Mouse (Mus musculus) limb, embryonic 11.5 days (tissue): ENCODE results near the gene Gm11596. TPM values are rescaled to one million over a fixed set of nuclear protein-coding genes. Genes with fewer than 3 reads are reported as not detected.
"Not testable (repeated sequence)": the region's sequence is repeated elsewhere in the genome, so short reads cannot be mapped to it uniquely, and the experiment has no call there.

Source experiments
- ATAC-seq: fragments of 200-750 bp; cut with Nextera tagmentation; 2 replicates; pipeline ENCODE4 v1.8.0; 2017; ENCODE audit warnings: low read depth; ENCODE audit not compliant: insufficient number of reproducible peaks, low FRiP score, low TSS enrichment
- DNase-seq: peaks from one replicate; pipeline ENCODE4 v3.0.0-alpha.2; 2015; ENCODE audit warnings: low spot score
- H3K27ac ChIP-seq: fragments of 300-500 bp; sonication (generic); replicated peaks from 2 replicates; pipeline ENCODE4 v1.5.1; 2014; ENCODE audit warnings: low read depth, mild to moderate bottlenecking, low read length
- H3K27me3 ChIP-seq: fragments of 300-500 bp; sonication (generic); 2 replicates; pipeline ENCODE4 v1.6.1; 2014; ENCODE audit warnings: mild to moderate bottlenecking, low read length, mixed read lengths; ENCODE audit not compliant: control insufficient read depth, insufficient read depth
- H3K36me3 ChIP-seq: fragments of 300-500 bp; sonication (generic); 2 replicates; pipeline ENCODE4 v1.6.1; 2014; ENCODE audit warnings: mild to moderate bottlenecking, low read length, moderate library complexity, mixed read lengths; ENCODE audit not compliant: control insufficient read depth, insufficient read depth
- H3K4me1 ChIP-seq: fragments of 300-500 bp; sonication (generic); 2 replicates; pipeline ENCODE4 v1.6.1; 2014; ENCODE audit warnings: low read length, mixed read lengths; ENCODE audit not compliant: control insufficient read depth, insufficient read depth
- H3K4me2 ChIP-seq: fragments of 300-500 bp; sonication (generic); 2 replicates; pipeline ENCODE4 v1.6.1; 2014; ENCODE audit warnings: low read depth, mild to moderate bottlenecking, moderate library complexity; ENCODE audit not compliant: severe bottlenecking
- H3K4me3 ChIP-seq: fragments of 300-500 bp; sonication (generic); 2 replicates; pipeline ENCODE4 v1.5.1; 2014; ENCODE audit warnings: low read depth, low read length
- H3K9ac ChIP-seq: fragments of 300-500 bp; sonication (generic); 2 replicates; pipeline ENCODE4 v1.6.1; 2014; ENCODE audit warnings: mild to moderate bottlenecking, low read length
- H3K9me3 ChIP-seq: fragments of 300-500 bp; sonication (generic); 2 replicates; pipeline ENCODE4 v1.6.1; 2016; ENCODE audit warnings: low read length; ENCODE audit not compliant: control insufficient read depth
- WGBS: fragments of 180-500 bp; shearing (Covaris S2); extraction: QIAGEN DNeasy Blood & Tissue Kit; methylation state at CpG from one replicate; pipeline ENCODE4 v1.1.7; 2014; 5-methylcytosine and 5-hydroxymethylcytosine counted together
- polyA plus RNA-seq: library from polyadenylated mRNA; unstranded; fragments of >200 nt; fragmentation: Nextera tagmentation; extraction: Ambion mirVana; gene quantifications from 2 replicates; pipeline ENCODE4 v1.2.1, GENCODE M21; 2014

Gene Gm11596
- polyA plus RNA-seq: not detected in 2 replicates

DNA sequence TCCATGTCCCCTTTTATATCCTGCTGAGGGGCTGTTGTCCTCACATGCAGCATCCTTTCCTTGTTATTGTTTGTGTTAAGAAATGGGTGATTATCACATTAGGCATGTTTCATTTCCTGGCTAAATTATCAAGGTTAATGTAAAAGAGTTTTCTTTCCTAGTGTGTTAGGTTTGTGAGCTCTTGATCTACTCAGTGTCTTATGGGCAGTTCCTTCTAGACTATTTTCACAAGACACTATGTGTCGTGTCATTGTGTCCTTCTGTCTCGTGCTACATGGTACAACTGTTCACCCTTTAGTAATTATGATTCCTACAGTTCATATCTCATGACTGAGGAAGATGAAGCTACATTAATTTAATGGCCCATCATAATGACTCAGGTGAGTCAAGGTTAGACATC lies at the start of gene Gm11596:
Gene Gm11596 (minus strand): TSS at position 101 of the 400 bp plus-strand sequence.
- 70% methylated on average over 2 of the region's 2 CpGs for WGBS
- Histone ChIP-seq H3K9me3 (no peaks in the 10 kb centered on the region), H3K27ac (no peak within 1 kb of the TSS), H3K9ac (no peak within 1 kb of the TSS), H3K4me3 (no peak within 1 kb of the TSS), H3K27me3 (no peaks in the 10 kb centered on the region), H3K4me1 (no peaks in the 10 kb centered on the region), H3K36me3 (no peaks in the 10 kb centered on the region), H3K4me2 (no peak within 1 kb of the TSS)
- ATAC-seq (no peak), DNase-seq (no peak)

- Histone ChIP-seq H3K36me3 (no peaks in the 10 kb centered on the region), H3K4me3 (no peak overlapping the region), H3K4me2 (no peak overlapping the region), H3K9me3 (no peaks in the 10 kb centered on the region), H3K4me1 (no peaks in the 10 kb centered on the region), H3K27ac (no peak overlapping the region), H3K9ac (no peak overlapping the region), H3K27me3 (no peaks in the 10 kb centered on the region)
- DNase-seq (no peak), ATAC-seq (no peak)
- 35% methylated on average over 1 of the region's 1 CpGs for WGBS
Observed at GRCm38 (mm10) chr11:99842185-99842584, 48.9 kb upstream of the Gm11596 start.

- no peaks in the 10 kb centered on the region for H3K4me1 ChIP-seq
- no peak within 1 kb of the TSS for H3K4me2 ChIP-seq
- H3K36me3 ChIP-seq: no peaks in the 10 kb centered on the region
- no peaks in the 10 kb centered on the region for H3K9me3 ChIP-seq
- no peak within 1 kb of the TSS for H3K9ac ChIP-seq
- ATAC-seq (no peak), DNase-seq (no peak)
- 80% methylated on average over 1 of the region's 1 CpGs for WGBS
- no peaks in the 10 kb centered on the region for H3K27me3 ChIP-seq
- H3K27ac ChIP-seq: no peak within 1 kb of the TSS
- H3K4me3 ChIP-seq: no peak within 1 kb of the TSS
Observed at GRCm38 (mm10) chr11:99837966-99838365, 44.7 kb upstream of the Gm11596 start, which contains the start of gene 2300003K06Rik. TSS of gene 2300003K06Rik (minus strand) at chr11:99838066.

- WGBS: 90% methylated on average over 2 of the region's 2 CpGs
- H3K9ac ChIP-seq: not testable (repeated sequence)
Observed at GRCm38 (mm10) chr11:99815566-99815965, 22.3 kb upstream of the Gm11596 start, which contains the start of gene Gm11564. TSS of gene Gm11564 (minus strand) at chr11:99815666.

DNA sequence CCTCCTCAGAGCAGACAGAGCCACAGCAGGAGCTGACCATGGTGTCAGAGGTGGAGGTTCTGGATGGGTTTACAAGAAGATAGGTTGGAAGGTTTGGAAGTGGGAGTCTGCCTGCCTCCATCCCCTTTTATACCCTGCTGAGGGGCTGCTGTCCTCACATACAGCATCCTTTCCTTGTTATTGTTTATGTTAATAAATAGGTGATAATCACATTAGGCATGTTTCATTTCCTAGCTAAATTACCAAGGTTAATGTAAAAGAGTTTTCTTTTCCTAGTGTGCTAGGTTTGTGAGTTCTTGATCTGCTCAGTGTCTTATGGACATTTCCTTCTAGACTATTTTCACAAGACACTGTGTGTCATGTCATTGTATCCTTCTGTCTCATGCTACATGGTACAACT lies 16.5 kb upstream of the Gm11596 start, which contains the start of gene Krtap4-13:
Gene Krtap4-13 (minus strand): TSS at position 101 of the 400 bp plus-strand sequence.
- H3K27ac ChIP-seq, H3K9ac ChIP-seq, H3K27me3 ChIP-seq, H3K36me3 ChIP-seq, ATAC-seq, H3K4me1 ChIP-seq, H3K9me3 ChIP-seq, DNase-seq, H3K4me3 ChIP-seq, H3K4me2 ChIP-seq: not testable (repeated sequence)

More at GRCm38 (mm10) chr11:99815566-99815965, 22.3 kb upstream of the Gm11596 start, which contains the start of gene Gm11564:
- not testable (repeated sequence) for H3K4me3 ChIP-seq, H3K27me3 ChIP-seq, H3K36me3 ChIP-seq, H3K9me3 ChIP-seq, H3K4me2 ChIP-seq, H3K27ac ChIP-seq, H3K4me1 ChIP-seq, ATAC-seq, DNase-seq

- not testable (repeated sequence) for ATAC-seq, H3K9me3 ChIP-seq, H3K9ac ChIP-seq, H3K4me2 ChIP-seq, H3K36me3 ChIP-seq, H3K27ac ChIP-seq, H3K4me1 ChIP-seq, DNase-seq, H3K4me3 ChIP-seq, H3K27me3 ChIP-seq
- no CpG with 5 or more reads among the region's 1 CpGs for WGBS
Observed at GRCm38 (mm10) chr11:99804346-99804745, 11.1 kb upstream of the Gm11596 start, which contains the start of gene Gm11554. TSS of gene Gm11554 (minus strand) at chr11:99804446.

- ATAC-seq, H3K27me3 ChIP-seq, DNase-seq, H3K4me3 ChIP-seq, H3K27ac ChIP-seq, H3K9me3 ChIP-seq, H3K9ac ChIP-seq, H3K36me3 ChIP-seq, H3K4me1 ChIP-seq, H3K4me2 ChIP-seq: not testable (repeated sequence)
- WGBS: no CpG with 5 or more reads among the region's 1 CpGs
Observed at GRCm38 (mm10) chr11:99798832-99799231, 5.6 kb upstream of the Gm11596 start, which contains the start of gene Gm11569. TSS of gene Gm11569 (minus strand) at chr11:99798932.

- not testable (repeated sequence) for H3K27ac ChIP-seq, H3K27me3 ChIP-seq, H3K36me3 ChIP-seq, H3K4me1 ChIP-seq, H3K9ac ChIP-seq, H3K4me2 ChIP-seq, DNase-seq, H3K9me3 ChIP-seq, H3K4me3 ChIP-seq, ATAC-seq
Observed at GRCm38 (mm10) chr11:99784900-99785299, 8.4 kb downstream of the Gm11596 start, which contains the start of gene Krtap4-9. TSS of gene Krtap4-9 (plus strand) at chr11:99785200.

DNA sequence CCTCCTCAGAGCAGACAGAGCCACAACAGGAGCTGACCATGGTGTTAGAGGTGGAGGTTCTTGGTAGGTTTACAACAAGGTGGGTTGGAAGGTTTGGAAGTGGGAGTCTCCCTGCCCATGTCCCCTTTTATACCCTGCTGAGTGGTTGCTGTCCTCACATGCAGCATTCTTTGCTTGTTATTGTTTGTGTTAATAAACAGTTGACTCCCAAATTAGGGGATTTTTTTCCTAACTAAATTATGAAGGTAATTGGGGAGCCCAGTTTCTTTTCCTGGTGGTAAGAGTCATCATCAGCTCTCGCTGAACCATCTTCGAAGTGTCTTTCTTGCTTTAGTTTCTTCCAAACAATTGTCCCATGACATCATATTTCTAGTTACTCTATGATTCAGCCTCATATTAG lies 12.7 kb downstream of the Gm11596 start, which contains the start of gene Krtap4-8:
Gene Krtap4-8 (minus strand): TSS at position 101 of the 400 bp plus-strand sequence.
- H3K9ac ChIP-seq: no peak within 1 kb of the TSS
- ATAC-seq (no peak), DNase-seq (no peak)
- H3K27ac ChIP-seq: no peak within 1 kb of the TSS
- H3K27me3 ChIP-seq: no peaks in the 10 kb centered on the region
- H3K4me2 ChIP-seq: no peak within 1 kb of the TSS
- no peaks in the 10 kb centered on the region for H3K36me3 ChIP-seq
- H3K4me3 ChIP-seq: no peak within 1 kb of the TSS
- no peaks in the 10 kb centered on the region for H3K4me1 ChIP-seq
- no peaks in the 10 kb centered on the region for H3K9me3 ChIP-seq
- WGBS: 93% methylated on average over 2 of the region's 2 CpGs
